Mouse (Mus musculus) kidney, adult 18-20 months (tissue): ENCODE results near the gene Ubr3.
"Not testable (repeated sequence)": the region's sequence is repeated elsewhere in the genome, so short reads cannot be mapped to it uniquely, and the experiment has no call there.

ENCODE experiments used
- DNase-seq: peaks from one replicate; pipeline ENCODE4 v3.0.0; 2021

Ubr3 gene

GRCm38 (mm10) chr2:69912801-69913200, 15.8 kb downstream of the Ubr3 start:
- DNase-seq = no peak

- DNase-seq = no peak
Observed at GRCm38 (mm10) chr2:69917301-69917700, 20.3 kb downstream of the Ubr3 start.

- DNase-seq = no peak
Observed at GRCm38 (mm10) chr2:69924943-69925342, 27.9 kb downstream of the Ubr3 start.

GRCm38 (mm10) chr2:69936331-69936730, 39.3 kb downstream of the Ubr3 start:
- no peak for DNase-seq

GRCm38 (mm10) chr2:69939226-69939625, 42.2 kb downstream of the Ubr3 start:
- DNase-seq = no peak

- no peak for DNase-seq
Observed at GRCm38 (mm10) chr2:69939649-69940048, 42.6 kb downstream of the Ubr3 start.

GRCm38 (mm10) chr2:69941391-69942030, 44.5 kb downstream of the Ubr3 start:
- no peak for DNase-seq

GRCm38 (mm10) chr2:69952849-69953248, 55.8 kb downstream of the Ubr3 start:
- no peak for DNase-seq

GRCm38 (mm10) chr2:69955635-69956034, 58.6 kb downstream of the Ubr3 start:
- DNase-seq = no peak

- DNase-seq = no peak
Observed at GRCm38 (mm10) chr2:69957622-69958021, 60.6 kb downstream of the Ubr3 start.

GRCm38 (mm10) chr2:69974896-69975295, 77.8 kb downstream of the Ubr3 start:
- DNase-seq = no peak

- no peak for DNase-seq
Observed at GRCm38 (mm10) chr2:69989224-69989623, 92.2 kb downstream of the Ubr3 start.

- no peak for DNase-seq
Observed at GRCm38 (mm10) chr2:69990647-69991046, 93.6 kb downstream of the Ubr3 start.

- not testable (repeated sequence) for DNase-seq
Observed at GRCm38 (mm10) chr2:69994082-69994736, 97.2 kb downstream of the Ubr3 start.

GRCm38 (mm10) chr2:69994779-69995178, 97.7 kb downstream of the Ubr3 start:
- DNase-seq = no peak

GRCm38 (mm10) chr2:69999097-69999770, 102.2 kb downstream of the Ubr3 start:
- no peak for DNase-seq

- no peak for DNase-seq
Observed at GRCm38 (mm10) chr2:70000316-70000715, 103.3 kb downstream of the Ubr3 start.

GRCm38 (mm10) chr2:70006492-70006891, 109.4 kb downstream of the Ubr3 start:
- no peak for DNase-seq

GRCm38 (mm10) chr2:70012941-70013340, 115.9 kb downstream of the Ubr3 start:
- DNase-seq = no peak

- DNase-seq = no peak
Observed at GRCm38 (mm10) chr2:70018236-70018635, 121.2 kb downstream of the Ubr3 start.

- no peak for DNase-seq
Observed at GRCm38 (mm10) chr2:70024454-70024853, 127.4 kb downstream of the Ubr3 start.

GRCm38 (mm10) chr2:70025711-70026110, 128.7 kb downstream of the Ubr3 start:
- DNase-seq = no peak

- DNase-seq = no peak
Observed at GRCm38 (mm10) chr2:70031472-70031871, 134.4 kb downstream of the Ubr3 start.

GRCm38 (mm10) chr2:70034895-70035294, 137.8 kb downstream of the Ubr3 start:
- no peak for DNase-seq
